Mouse (Mus musculus): ENCODE results near the gene Rdh9. TPM values are rescaled to one million over a fixed set of nuclear protein-coding genes. Genes with fewer than 3 reads are reported as not detected.

Gene Rdh9
- 0.17 TPM in 1 of 2 replicates, not detected in the other for polyA plus RNA-seq (2012; ENCODE audit: low replicate concordance)

DNA sequence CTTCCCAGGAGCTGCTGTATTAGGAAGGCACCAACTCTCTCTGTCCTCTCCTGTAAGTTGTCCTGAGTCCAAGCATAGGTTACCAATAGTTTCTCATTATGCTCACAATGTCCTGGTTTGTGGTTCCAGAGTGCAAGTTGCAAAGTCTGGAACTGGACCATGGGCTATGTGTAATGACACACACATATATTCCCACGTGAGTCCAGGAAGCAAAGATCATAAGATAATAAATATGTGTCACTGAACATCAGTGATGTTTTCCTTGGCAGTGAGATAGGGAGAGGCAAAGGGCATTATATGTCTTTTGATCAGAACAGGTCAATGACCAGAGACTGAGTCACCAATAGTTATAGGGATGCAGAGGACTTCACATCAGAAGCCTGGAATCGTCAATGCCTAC lies at the start of gene Rdh9:
Gene Rdh9, plus strand, starts transcription at position 376 of the 400 bp plus-strand sequence.

DNA sequence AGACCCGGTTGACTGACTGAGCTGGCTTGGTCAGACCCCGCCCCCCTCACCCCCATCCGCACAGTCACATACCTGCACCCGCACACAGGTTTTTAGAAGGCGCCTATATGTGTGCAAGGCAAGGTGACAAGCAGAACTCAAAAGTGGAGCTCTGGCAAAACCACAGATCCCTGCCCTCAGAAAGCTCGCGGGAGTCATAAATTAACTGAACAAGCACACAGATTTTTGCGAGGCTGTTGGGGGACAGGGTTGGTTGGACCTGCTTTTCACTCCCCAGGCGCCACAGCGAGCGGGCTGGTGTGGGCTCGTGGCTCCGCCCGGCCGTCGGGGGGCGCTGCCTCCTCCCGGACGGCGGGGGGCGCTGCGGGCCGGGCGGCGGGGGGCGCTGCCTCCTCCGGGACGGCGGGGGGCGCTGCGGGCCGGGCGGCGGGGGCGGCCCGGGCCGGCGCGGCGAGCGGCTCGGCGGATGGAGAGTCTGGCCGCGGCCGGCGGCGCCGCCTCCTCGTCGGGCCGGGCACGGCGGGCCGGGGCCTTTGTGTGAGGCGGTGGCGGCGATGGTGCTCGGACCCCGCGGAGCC lies 37.0 kb upstream of the Rdh9 start, which contains the start of gene Zbtb39:
Gene Zbtb39, plus strand, starts transcription at position 456 of the 578 bp plus-strand sequence.

DNA sequence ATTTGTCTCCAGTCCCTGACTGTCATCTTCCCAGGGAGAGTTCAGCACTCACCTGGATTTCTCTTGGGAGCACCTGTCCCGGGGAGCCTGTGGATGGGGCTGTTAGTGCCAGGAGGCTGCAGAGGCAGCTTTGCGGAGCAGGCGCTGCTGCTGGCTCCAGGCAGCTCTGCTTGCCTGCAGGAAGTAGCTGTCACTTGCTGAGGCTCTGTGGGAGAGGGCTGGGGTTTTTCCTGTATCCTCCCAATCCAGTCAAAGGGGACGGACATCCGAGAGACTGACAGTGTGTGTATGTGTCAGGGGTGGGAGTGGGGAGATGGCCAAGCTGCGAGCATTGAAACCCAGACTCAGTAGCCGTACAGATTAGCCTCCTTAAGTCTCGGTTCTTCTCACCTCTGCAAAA lies 24.6 kb upstream of the Rdh9 start, which contains the start of gene Gpr182:
Gene Gpr182, minus strand, starts transcription at position 185 of the 400 bp plus-strand sequence.

DNA sequence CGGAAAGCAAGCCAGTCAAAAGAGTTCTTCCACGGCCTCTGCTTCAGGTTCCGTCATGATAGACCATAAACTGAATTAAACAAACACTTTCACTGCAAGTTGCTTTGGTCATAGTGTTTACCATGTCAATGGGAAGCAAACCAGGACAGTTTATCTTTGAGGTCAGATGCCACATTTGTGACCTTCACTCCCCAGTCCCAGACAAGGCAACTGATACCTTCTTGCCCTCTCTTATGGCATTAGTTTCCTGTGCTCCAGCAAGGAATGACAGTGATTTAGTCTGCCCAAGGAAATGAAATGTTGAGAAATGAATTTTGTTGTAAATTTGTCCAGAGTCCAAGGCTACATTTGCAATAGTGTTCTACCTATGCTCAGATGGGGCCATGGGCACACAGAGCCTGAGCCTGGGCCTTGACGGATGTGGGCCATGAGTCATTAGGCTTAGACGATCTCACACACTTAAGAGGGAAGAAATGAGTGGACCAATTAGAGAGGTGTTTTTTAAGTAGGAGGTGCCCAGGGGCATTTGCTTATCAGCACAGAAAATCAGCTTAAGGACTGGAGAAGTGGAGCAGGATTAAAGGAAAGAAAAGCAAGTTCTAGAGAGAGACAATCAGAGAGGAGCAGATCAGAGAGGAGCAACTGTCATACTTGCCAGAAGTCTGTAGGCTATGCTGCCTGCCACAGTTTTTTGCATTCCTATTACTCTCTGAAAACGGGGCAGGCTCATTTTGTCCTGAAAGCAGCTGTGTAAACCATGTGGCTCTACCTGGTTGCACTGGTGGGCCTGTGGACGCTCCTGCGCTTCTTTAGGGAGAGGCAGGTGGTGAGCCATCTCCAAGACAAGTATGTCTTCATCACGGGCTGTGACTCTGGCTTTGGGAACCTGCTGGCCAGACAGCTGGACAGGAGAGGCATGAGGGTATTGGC lies 16.7 kb upstream of the Rdh9 start, which contains the start of the genes Rdh1 and Rdh16f1:
Gene Rdh1, plus strand, starts transcription at position 541 of the 930 bp plus-strand sequence.
Gene Rdh16f1, plus strand, starts transcription at position 607 of the 930 bp plus-strand sequence.

DNA sequence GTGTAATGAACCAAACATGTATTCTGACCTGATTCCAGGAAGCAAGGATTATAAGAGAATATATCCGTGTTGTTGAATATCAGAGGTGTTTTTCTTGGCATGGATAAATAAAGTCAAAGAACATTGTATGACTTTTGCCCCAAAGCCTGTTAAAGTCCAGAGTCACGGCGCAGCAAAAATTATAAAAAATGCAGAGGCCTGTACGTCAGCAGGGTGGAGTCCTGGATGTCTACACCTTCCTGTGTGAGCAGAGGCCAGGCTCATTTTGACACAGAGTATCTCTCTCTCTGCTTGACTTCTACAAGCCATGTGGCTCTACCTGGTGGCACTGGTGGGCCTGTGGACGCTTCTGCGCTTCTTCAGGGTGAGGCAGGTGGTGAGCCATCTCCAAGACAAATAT lies 24.7 kb downstream of the Rdh9 start, which contains the start of gene Rdh16:
Gene Rdh16, plus strand, starts transcription at position 262 of the 400 bp plus-strand sequence.

Other genes with a start within 250 kb of the Rdh9 start
- 0.07 TPM in 1 of 2 replicates, not detected in the other for gene Nxph4, start 241.8 kb upstream of the Rdh9 start, polyA plus RNA-seq (2012; ENCODE audit: low replicate concordance)
- 275 and 343 TPM in 2 replicates for gene Lrp1, start 155.2 kb upstream of the Rdh9 start, polyA plus RNA-seq (2012; ENCODE audit: low replicate concordance)
- 45.8 and 162 TPM in 2 replicates for gene Stat6, start 133.4 kb upstream of the Rdh9 start, polyA plus RNA-seq (2012; ENCODE audit: low replicate concordance)
- 1.4 and 2.3 TPM in 2 replicates for gene Nemp1, start 109.5 kb upstream of the Rdh9 start, polyA plus RNA-seq (2012; ENCODE audit: low replicate concordance)
- gene Nab2, start 107.8 kb upstream of the Rdh9 start, polyA plus RNA-seq (2012; ENCODE audit: low replicate concordance) = 35.7 and 62.7 TPM in 2 replicates
- 0.06 TPM in 1 of 2 replicates, not detected in the other for gene Myo1a, start 71.2 kb upstream of the Rdh9 start, polyA plus RNA-seq (2012; ENCODE audit: low replicate concordance)
- gene Tac2, start 51.9 kb upstream of the Rdh9 start, polyA plus RNA-seq (2012; ENCODE audit: low replicate concordance) = 0.58 and 3.1 TPM in 2 replicates
- 3.1 and 3.6 TPM in 2 replicates for gene Zbtb39, start 36.8 kb upstream of the Rdh9 start, polyA plus RNA-seq (2012; ENCODE audit: low replicate concordance)
- 0.07 and 3.4 TPM in 2 replicates for gene Gpr182, start 24.7 kb upstream of the Rdh9 start, polyA plus RNA-seq (2012; ENCODE audit: low replicate concordance)
- 0.08 and 0.13 TPM in 2 replicates for gene Rdh1, start 16.7 kb upstream of the Rdh9 start, polyA plus RNA-seq (2012; ENCODE audit: low replicate concordance)
- 0.10 and 0.20 TPM in 2 replicates for gene Rdh16f1, start 16.6 kb upstream of the Rdh9 start, polyA plus RNA-seq (2012; ENCODE audit: low replicate concordance)
- gene Rdh16, start 24.8 kb downstream of the Rdh9 start, polyA plus RNA-seq (2012; ENCODE audit: low replicate concordance) = not detected in 2 replicates
- gene Rdh19, start 73.5 kb downstream of the Rdh9 start, polyA plus RNA-seq (2012; ENCODE audit: low replicate concordance) = not detected in 2 replicates
- gene Rdh16f2, start 90.1 kb downstream of the Rdh9 start, polyA plus RNA-seq (2012; ENCODE audit: low replicate concordance) = not detected in 2 replicates
- not detected in 2 replicates for gene Rdh7, start 112.4 kb downstream of the Rdh9 start, polyA plus RNA-seq (2012; ENCODE audit: low replicate concordance)
- not detected in 2 replicates for gene Sdr9c7, start 122.1 kb downstream of the Rdh9 start, polyA plus RNA-seq (2012; ENCODE audit: low replicate concordance)
- not detected in 2 replicates for gene Hsd17b6, start 231.2 kb downstream of the Rdh9 start, polyA plus RNA-seq (2012; ENCODE audit: low replicate concordance)
- gene Prim1, start 238.8 kb downstream of the Rdh9 start, polyA plus RNA-seq (2012; ENCODE audit: low replicate concordance) = 0.76 and 2.1 TPM in 2 replicates

Data from hematopoietic multipotent progenitor cell, adult 10-12 weeks (in vitro differentiated cells).